Mouse (Mus musculus): ENCODE measurements at regions not wholly inside any gene's neighbourhood (a gene's known extent, or its start where the extent isn't known, plus 50 kb on each side); places are given as distances from the start of the nearest gene placed in this dataset.

DNA sequence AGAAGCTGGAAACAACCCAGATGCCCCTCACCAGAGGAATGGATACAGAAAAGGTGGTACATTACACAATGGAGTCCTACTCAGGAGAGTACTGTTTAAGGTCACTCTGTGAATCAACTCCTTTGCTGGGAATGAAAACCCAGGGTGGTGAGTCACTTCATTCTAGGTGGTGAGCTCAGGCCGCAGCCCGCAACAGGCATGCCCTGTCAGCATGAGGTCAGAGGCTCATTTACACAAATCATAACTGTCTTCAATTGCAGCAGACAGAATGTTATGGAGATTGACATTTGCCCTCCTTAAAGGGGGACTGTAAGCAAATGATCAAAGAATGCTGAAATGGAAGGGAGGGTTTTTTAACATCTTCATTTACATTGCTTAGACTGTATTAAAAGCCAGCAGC lies 405.1 kb downstream of the Gja1 start:
- 76% methylated on average over 2 of the region's 2 CpGs for WGBS
- ATAC-seq (ENCODE audit: insufficient number of reproducible peaks, insufficient read depth, low FRiP score, low TSS enrichment, low read depth) = no peak
- H3K27ac ChIP-seq = no peak overlapping the region
- no peaks in the 10 kb centered on the region for H3K9me3 ChIP-seq
- no peaks in the 10 kb centered on the region for H3K4me1 ChIP-seq (replicated peaks)
- H3K9ac ChIP-seq (replicated peaks) = no peak overlapping the region
- H3K27me3 ChIP-seq = no peaks in the 10 kb centered on the region
- H3K4me2 ChIP-seq = no peak overlapping the region
- no peak overlapping the region for H3K4me3 ChIP-seq (replicated peaks)
- no peaks in the 10 kb centered on the region for H3K36me3 ChIP-seq

DNA sequence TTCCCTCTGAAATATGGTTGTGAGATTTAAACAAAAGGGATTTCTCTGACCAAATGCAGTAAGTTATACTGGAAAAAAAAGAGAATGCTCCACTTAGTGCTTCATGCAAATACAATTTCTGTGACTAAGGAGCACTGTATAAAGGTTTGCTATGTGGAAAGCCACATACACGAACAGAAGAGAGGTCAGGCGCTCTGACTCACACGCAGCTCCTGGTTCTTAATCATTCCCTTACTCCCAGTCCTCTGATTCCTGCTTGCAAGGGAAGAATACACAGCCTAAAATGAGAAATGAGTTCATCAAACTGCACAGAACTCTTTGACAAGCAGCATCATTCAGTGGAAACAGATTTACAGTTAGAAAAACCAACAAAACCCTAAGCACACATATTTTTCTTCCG lies 406.8 kb downstream of the Gja1 start:
- no peak overlapping the region for H3K4me3 ChIP-seq (replicated peaks)
- no peaks in the 10 kb centered on the region for H3K27me3 ChIP-seq
- no peaks in the 10 kb centered on the region for H3K36me3 ChIP-seq
- H3K9me3 ChIP-seq = no peaks in the 10 kb centered on the region
- no peak for ATAC-seq (ENCODE audit: insufficient number of reproducible peaks, insufficient read depth, low FRiP score, low TSS enrichment, low read depth)
- no peak overlapping the region for H3K9ac ChIP-seq (replicated peaks)
- 80% methylated on average over 4 of the region's 4 CpGs for WGBS
- no peak overlapping the region for H3K4me2 ChIP-seq
- no peak overlapping the region for H3K27ac ChIP-seq
- no peaks in the 10 kb centered on the region for H3K4me1 ChIP-seq (replicated peaks)

DNA sequence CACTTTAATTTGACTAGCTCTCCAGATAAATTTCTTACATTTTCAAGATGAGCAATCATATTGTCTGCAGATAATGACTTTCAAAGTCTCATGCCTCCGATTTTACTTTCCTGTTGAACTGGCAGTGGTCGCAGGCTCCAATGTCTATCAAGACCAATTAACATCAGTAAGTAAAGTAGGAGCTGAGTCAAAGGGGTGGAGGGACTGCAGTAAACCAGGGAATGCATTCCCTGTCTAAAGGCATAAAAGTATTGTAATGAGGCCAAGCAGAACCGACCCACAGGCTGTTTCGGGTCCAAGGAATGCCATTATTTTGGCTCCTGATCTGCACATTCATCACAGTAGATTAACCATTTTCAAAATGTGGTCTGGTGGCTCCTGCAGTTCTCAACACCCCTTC lies 411.0 kb downstream of the Gja1 start:
- 67% methylated on average over 4 of the region's 4 CpGs for WGBS
- H3K4me1 ChIP-seq (replicated peaks) = no peaks in the 10 kb centered on the region
- H3K4me3 ChIP-seq (replicated peaks) = no peak overlapping the region
- no peaks in the 10 kb centered on the region for H3K36me3 ChIP-seq
- no peak overlapping the region for H3K9ac ChIP-seq (replicated peaks)
- no peak overlapping the region for H3K27ac ChIP-seq
- no peaks in the 10 kb centered on the region for H3K9me3 ChIP-seq
- H3K4me2 ChIP-seq = no peak overlapping the region
- H3K27me3 ChIP-seq = no peaks in the 10 kb centered on the region
- ATAC-seq (ENCODE audit: insufficient number of reproducible peaks, insufficient read depth, low FRiP score, low TSS enrichment, low read depth) = no peak

DNA sequence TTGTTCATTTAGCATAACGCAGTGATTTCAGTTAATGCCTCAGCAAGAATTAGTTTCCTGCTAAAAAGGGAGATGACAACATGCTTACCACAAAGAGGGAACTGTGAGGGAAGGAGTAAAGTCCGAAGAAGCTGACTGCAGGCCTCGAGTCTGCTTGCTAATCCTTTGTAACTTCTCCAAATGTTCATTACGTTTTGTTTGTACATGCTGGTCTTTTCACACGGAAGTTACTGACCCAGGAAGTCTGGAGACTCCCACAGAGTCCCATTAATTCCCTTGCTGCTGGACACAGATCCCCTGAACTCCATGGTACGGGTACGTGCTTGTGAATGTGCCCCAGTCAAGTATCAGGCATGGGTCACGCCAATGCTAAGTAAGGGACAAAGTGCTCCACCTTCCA lies 415.9 kb downstream of the Gja1 start:
- no peak overlapping the region for H3K27ac ChIP-seq
- H3K4me1 ChIP-seq (replicated peaks) = peaks cover 9% of the 10 kb centered on the region; the same call in 1 of the 2 replicates
- no peaks in the 10 kb centered on the region for H3K27me3 ChIP-seq
- no peak for ATAC-seq (ENCODE audit: insufficient number of reproducible peaks, insufficient read depth, low FRiP score, low TSS enrichment, low read depth)
- no peak overlapping the region for H3K4me3 ChIP-seq (replicated peaks)
- no peaks in the 10 kb centered on the region for H3K36me3 ChIP-seq
- H3K4me2 ChIP-seq = no peak overlapping the region
- H3K9ac ChIP-seq (replicated peaks) = no peak overlapping the region
- no peaks in the 10 kb centered on the region for H3K9me3 ChIP-seq
- WGBS = 63% methylated on average over 8 of the region's 8 CpGs

DNA sequence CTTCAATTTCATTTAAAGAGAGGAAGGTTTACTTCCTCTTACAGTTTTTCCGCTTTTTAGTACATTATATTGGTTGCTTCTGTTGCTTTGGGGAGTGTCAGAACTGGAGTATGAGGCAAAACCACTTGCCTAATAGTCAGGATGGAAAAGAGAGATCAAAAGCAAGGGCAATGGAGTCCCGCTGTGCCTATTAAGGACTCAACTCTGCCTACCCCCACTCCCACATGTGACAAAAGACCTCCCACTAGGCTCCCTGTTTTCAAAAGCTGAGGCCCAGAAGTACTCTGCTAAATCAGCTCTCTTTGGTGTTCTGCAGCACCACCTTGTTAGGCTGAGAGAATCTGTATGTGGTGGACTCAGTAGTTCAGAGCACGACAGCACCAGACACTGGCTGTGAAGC lies 418.3 kb downstream of the Gja1 start:
- Histone ChIP-seq H3K27me3 (no peaks in the 10 kb centered on the region), H3K4me2 (no peak overlapping the region), H3K36me3 (no peaks in the 10 kb centered on the region), H3K27ac (no peak overlapping the region), H3K4me3 (replicated peaks) (no peak overlapping the region), H3K9ac (replicated peaks) (no peak overlapping the region), H3K9me3 (no peaks in the 10 kb centered on the region), H3K4me1 (replicated peaks) (peaks cover 9% of the 10 kb centered on the region; the same call in 1 of the 2 replicates)
- whole genome bisulfite sequencing = 16% methylated on average over 3 of the region's 3 CpGs
- peak; percentile 59; the same call in 1 of the 2 replicates for ATAC-seq (ENCODE audit: insufficient number of reproducible peaks, insufficient read depth, low FRiP score, low TSS enrichment, low read depth)

DNA sequence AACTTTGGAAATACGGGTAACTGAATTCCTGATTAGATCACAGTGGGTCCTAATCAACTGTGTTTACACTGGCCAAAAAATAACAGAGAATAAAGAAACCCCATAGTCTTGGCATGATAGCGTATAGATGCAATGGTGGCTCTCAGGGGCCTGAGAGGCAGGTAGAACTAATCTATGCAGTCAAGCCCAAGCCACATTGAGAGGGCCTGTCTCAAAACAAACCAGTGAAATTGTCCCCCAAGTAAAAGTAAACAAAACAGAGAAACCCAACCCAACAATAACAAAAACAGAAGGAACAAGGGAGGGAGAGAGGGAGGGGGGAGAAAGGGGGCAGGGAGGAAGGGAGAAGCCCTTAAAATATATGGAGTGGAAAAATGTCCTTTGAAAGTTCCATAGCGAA lies 422.2 kb downstream of the Gja1 start:
- H3K9ac ChIP-seq (replicated peaks) = no peak overlapping the region
- H3K4me3 ChIP-seq (replicated peaks) = no peak overlapping the region
- no peak overlapping the region for H3K4me2 ChIP-seq
- no peaks in the 10 kb centered on the region for H3K9me3 ChIP-seq
- H3K27me3 ChIP-seq = no peaks in the 10 kb centered on the region
- no peaks in the 10 kb centered on the region for H3K36me3 ChIP-seq
- no peak overlapping the region for H3K27ac ChIP-seq
- peaks cover 9% of the 10 kb centered on the region; the same call in 1 of the 2 replicates for H3K4me1 ChIP-seq (replicated peaks)
- ATAC-seq (ENCODE audit: insufficient number of reproducible peaks, insufficient read depth, low FRiP score, low TSS enrichment, low read depth) = no peak
- 84% methylated on average over 3 of the region's 3 CpGs for WGBS

DNA sequence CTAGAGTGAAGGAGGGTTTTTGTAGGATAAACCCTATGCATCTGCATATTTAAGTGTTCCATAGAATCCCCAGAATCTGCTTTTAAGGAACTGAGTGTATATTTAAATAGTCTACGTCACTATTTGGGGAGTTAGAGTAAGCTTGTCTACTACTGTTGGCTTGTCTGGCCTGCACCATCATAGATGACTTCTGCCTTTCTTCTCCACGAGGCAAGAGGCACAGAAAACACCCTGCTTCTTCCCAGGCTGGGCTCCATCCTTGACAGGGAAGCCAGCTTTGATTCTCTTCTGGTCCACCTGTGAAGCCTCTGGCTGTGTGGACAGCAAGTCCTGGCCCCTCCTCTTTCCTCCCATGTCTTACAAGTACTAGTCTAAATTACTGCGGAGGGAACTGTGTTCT lies 422.6 kb downstream of the Gja1 start:
- 72% methylated on average over 3 of the region's 3 CpGs for WGBS

DNA sequence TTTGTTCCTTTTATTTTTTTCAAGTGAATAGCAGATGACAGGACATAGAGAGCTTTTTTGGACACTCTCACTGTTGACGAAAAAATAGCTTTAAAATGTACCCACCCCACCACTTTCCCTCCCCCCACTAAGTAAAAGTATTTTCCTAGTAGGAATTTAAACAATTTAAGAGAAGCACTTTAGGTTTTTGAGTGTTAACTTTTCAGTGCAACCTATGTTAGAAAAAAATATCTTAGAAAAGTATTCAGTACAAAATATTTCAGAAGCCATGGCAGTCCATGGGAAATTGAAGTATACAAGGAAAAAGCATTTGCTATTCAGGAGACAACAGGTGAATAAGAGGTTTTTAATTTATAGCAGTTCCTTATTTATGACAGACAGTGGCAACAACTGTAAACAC lies 431.9 kb downstream of the Gja1 start:
- no peak overlapping the region for H3K4me2 ChIP-seq
- no peak overlapping the region for H3K9ac ChIP-seq (replicated peaks)
- H3K9me3 ChIP-seq = no peaks in the 10 kb centered on the region
- no peaks in the 10 kb centered on the region for H3K27me3 ChIP-seq
- H3K36me3 ChIP-seq = no peaks in the 10 kb centered on the region
- H3K27ac ChIP-seq = no peak overlapping the region
- no peaks in the 10 kb centered on the region for H3K4me1 ChIP-seq (replicated peaks)
- H3K4me3 ChIP-seq (replicated peaks) = no peak overlapping the region
- ATAC-seq (ENCODE audit: insufficient number of reproducible peaks, insufficient read depth, low FRiP score, low TSS enrichment, low read depth) = no peak
- 78% methylated on average over 1 of the region's 1 CpGs for WGBS

More for the DNA sequence above, 422.6 kb downstream of the Gja1 start:
- Histone ChIP-seq H3K4me2 (no peak overlapping the region), H3K36me3 (no peaks in the 10 kb centered on the region), H3K27me3 (no peaks in the 10 kb centered on the region), H3K4me3 (replicated peaks) (no peak overlapping the region), H3K9me3 (no peaks in the 10 kb centered on the region), H3K27ac (no peak overlapping the region), H3K9ac (replicated peaks) (no peak overlapping the region), H3K4me1 (replicated peaks) (peaks cover 9% of the 10 kb centered on the region; the same call in 1 of the 2 replicates)
- ATAC-seq (ENCODE audit: insufficient number of reproducible peaks, insufficient read depth, low FRiP score, low TSS enrichment, low read depth) = no peak

DNA sequence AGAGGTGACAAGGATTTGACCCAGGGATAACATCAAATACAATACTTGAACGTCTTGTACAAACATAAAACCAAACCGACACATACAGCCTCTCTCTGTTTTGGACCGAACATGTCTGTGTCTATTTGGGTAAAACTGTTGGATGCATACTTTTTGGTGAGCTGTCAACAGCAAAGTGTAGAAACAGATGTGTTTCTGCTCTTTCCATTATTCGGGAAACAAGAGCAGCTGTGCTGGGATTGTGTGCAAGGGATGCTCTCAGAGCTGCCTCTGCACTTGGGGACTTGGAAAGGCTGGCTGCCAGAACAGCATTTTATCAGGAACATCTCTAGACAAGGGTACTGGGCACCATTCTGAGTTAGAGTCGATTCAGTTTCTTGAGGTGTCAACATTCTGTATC lies 445.0 kb downstream of the Gja1 start:
- Histone ChIP-seq H3K9ac (replicated peaks) (no peak overlapping the region), H3K4me2 (no peak overlapping the region), H3K4me3 (replicated peaks) (no peak overlapping the region), H3K27me3 (no peaks in the 10 kb centered on the region), H3K4me1 (replicated peaks) (0 out of 2 replicates have a peak, but pooled peaks cover 10% of the 10 kb centered on the region), H3K36me3 (no peaks in the 10 kb centered on the region), H3K27ac (0 out of 2 replicates have a peak overlapping the region, but pooled peaks have one; percentile 3), H3K9me3 (no peaks in the 10 kb centered on the region)
- 47% methylated on average over 5 of the region's 5 CpGs for WGBS
- no peak for ATAC-seq (ENCODE audit: insufficient number of reproducible peaks, insufficient read depth, low FRiP score, low TSS enrichment, low read depth)

DNA sequence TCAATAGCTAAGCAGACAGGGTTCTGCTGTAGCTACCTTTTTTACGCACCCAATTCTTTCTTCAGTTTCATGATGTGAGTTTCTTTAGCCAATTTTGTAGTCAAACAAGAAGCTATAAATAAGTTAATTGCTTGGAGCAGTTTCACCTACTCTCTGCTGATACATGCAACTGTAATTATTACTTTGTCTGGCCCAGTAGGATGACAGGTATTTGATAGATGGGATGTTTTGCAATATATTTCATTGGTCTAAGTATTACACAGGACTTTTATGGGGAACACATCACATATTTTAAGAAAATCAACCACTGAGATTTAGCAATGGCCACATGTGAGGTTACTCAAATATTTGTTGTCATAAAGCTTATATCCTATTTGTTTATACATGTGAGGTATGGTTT lies 454.2 kb downstream of the Gja1 start:
- peaks cover 8% of the 10 kb centered on the region; the same call in 1 of the 2 replicates for H3K4me1 ChIP-seq (replicated peaks)
- H3K9me3 ChIP-seq = no peaks in the 10 kb centered on the region
- no peak overlapping the region for H3K4me2 ChIP-seq
- H3K4me3 ChIP-seq (replicated peaks) = no peak overlapping the region
- H3K36me3 ChIP-seq = no peaks in the 10 kb centered on the region
- no peaks in the 10 kb centered on the region for H3K27me3 ChIP-seq
- no peak overlapping the region for H3K9ac ChIP-seq (replicated peaks)
- no peak for ATAC-seq (ENCODE audit: insufficient number of reproducible peaks, insufficient read depth, low FRiP score, low TSS enrichment, low read depth)
- 61% methylated on average over 1 of the region's 1 CpGs for WGBS
- no peak overlapping the region for H3K27ac ChIP-seq

DNA sequence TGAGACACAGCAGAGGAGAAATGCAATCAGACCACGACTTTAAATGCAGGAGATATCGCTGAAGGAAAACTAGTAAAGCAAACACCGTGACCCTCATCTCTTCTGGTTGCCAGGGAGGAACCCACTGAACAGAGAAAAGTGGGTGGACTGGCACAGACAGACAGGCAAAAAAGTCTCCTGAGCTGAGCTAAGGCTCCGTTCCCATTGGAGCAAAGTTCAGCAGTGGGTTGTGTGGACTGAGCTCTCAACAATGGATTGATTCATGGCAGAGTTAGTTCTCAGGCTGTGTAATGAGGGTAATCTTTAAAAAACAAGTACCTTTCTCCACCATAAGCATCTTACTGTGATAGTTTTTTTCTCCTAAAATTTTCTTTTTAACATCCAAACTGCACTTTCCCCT lies 454.8 kb downstream of the Gja1 start:
- Histone ChIP-seq H3K4me3 (replicated peaks) (no peak overlapping the region), H3K4me2 (no peak overlapping the region), H3K9me3 (no peaks in the 10 kb centered on the region), H3K4me1 (replicated peaks) (peaks cover 8% of the 10 kb centered on the region; the same call in 1 of the 2 replicates), H3K9ac (replicated peaks) (no peak overlapping the region), H3K27ac (no peak overlapping the region; the same call in 1 of the 2 replicates), H3K27me3 (no peaks in the 10 kb centered on the region), H3K36me3 (no peaks in the 10 kb centered on the region)
- ATAC-seq (ENCODE audit: insufficient number of reproducible peaks, insufficient read depth, low FRiP score, low TSS enrichment, low read depth) = no peak
- 83% methylated on average over 4 of the region's 4 CpGs for WGBS

DNA sequence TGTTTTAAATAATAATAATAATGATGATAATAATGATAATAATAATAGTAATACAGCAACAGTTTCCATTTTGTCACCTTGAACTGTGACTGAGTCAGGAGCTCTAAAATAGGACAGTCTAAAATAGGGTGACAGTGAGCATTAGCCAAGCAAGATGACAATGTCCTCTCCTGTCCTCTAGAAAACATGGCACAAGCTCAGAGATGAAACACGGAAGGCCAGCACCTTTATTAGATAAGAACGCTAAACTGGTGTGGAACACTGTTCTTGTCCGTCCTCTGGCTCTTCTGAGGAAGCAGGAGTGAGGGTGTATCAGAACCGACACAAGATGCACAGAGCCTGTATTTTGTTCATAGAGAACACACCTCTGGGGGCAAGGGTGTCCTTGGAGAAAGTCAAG lies 459.0 kb downstream of the Gja1 start:
- H3K9ac ChIP-seq (replicated peaks) = no peak overlapping the region
- whole genome bisulfite sequencing = 88% methylated on average over 4 of the region's 4 CpGs
- no peak overlapping the region for H3K4me2 ChIP-seq
- H3K36me3 ChIP-seq = no peaks in the 10 kb centered on the region
- H3K9me3 ChIP-seq = no peaks in the 10 kb centered on the region
- no peak overlapping the region for H3K4me3 ChIP-seq (replicated peaks)
- H3K27me3 ChIP-seq = no peaks in the 10 kb centered on the region
- H3K27ac ChIP-seq = no peak overlapping the region
- ATAC-seq (ENCODE audit: insufficient number of reproducible peaks, insufficient read depth, low FRiP score, low TSS enrichment, low read depth) = no peak
- H3K4me1 ChIP-seq (replicated peaks) = peaks cover 27% of the 10 kb centered on the region
